Mouse (Mus musculus) monocyte, adult 59 days (primary cell): ENCODE results near the gene Ctbp1. TPM values are rescaled to one million over a fixed set of nuclear protein-coding genes. Genes with fewer than 3 reads are reported as not detected.

ENCODE experiments used
- total RNA-seq, 2 experiments: library from RNA; stranded (reverse); gene quantifications; one replicate each; pipeline ENCODE4 v1.2.4; 2023

Ctbp1 gene
- total RNA-seq = 100 to 1,000 TPM; 161 to 172 TPM

DNA sequence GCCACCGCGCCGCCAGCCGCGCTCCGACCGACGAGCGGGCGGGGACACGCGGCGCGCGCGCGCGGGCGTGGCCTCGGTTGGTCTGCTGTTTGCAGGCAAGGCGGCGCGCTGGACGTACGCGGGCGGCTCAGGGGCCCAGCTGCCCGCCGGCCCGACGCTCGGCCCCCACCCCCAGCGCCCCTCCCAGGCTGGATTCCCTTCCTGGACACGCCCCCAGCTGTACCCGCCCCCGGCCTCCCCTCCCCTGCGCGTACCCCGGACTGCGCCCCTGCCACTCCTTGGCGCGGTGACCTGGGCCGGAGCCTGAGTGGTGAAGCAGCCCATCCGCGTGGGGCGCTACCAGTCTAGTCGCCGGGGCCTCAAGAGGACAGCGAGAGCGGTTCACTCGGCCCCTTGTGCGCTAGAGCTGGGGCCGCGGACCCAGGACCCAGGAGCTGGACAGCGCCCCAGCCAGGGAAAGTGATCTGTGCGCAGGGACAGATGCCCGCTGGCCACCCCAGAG is at the start of gene Ctbp1:
Gene Ctbp1 (minus strand): TSS at position 42 of the 502 bp plus-strand sequence.

DNA sequence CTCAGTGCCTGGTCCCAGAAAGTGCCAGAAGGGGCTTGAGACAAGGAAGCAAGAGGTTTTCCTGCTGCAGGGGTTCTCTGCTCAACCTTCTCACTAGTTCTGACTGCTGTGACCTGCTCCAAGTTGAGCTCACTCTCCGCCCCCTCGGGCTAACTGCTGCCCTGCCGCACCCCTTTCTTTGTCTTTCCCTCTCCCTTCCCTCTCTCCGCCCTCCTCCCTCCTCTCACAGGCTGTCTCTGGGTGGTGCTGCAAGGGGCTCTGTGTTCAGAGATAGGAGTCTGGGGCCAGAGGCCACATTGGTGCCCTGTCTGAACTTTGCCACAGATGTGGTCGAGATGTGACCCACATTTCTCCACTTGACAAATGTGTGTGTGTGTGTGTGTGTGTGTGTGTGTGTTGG is 56.7 kb downstream of the Ctbp1 start, which contains the start of gene Spon2:
Gene Spon2 (minus strand): TSS at position 375 of the 400 bp plus-strand sequence.

Other genes starting within 250 kb of the Ctbp1 start
- not detected for gene Slc5a1, start 170.8 kb downstream of the Ctbp1 start, total RNA-seq
- gene Spon2, start 56.5 kb downstream of the Ctbp1 start, total RNA-seq = under 1 TPM; 0.50 to 0.52 TPM
- 10 to 100 TPM; 61.7 to 84.3 TPM for gene Maea, start 60.5 kb upstream of the Ctbp1 start, total RNA-seq
- gene Uvssa, start 103.6 kb upstream of the Ctbp1 start, total RNA-seq = 10 to 100 TPM; 11.6 to 12.7 TPM
- gene Nkx1-1, start 159.0 kb upstream of the Ctbp1 start, total RNA-seq = not detected